ENCODE assay signal across 11 mouse cellular contexts in genomic region chr7:98694046-98694445, GRCm38 (mm10). TPM values are rescaled to one million over a fixed set of nuclear protein-coding genes. Genes with fewer than 3 reads are reported as not detected.
DNase-seq lines count a peak whose midpoint lies in the region; ATAC-seq and TF ChIP-seq lines count a peak whose summit lies in the region.
"Had no signal": no experiment of that assay in that cellular context is flagged by ENCODE, and none has a peak within 500 bp of the region (broad histone marks: within the 10 kb centered on the region; RNA-seq: fewer than 3 reads in every experiment).

No protein-coding gene starts in this region.

- no peak overlapping the region for H3K4me3 ChIP-seq in forebrain, postnatal 0 days (ENCODE audit: low read depth, low read length)
- H3K4me3 ChIP-seq in forebrain, embryonic 12.5 days (replicated peaks) = no peak overlapping the region
- no peak overlapping the region for H3K4me3 ChIP-seq in midbrain, embryonic 11.5 days (ENCODE audit: low read depth, low read length)
- no peak overlapping the region for H3K4me3 ChIP-seq in midbrain, embryonic 15.5 days
- H3K4me3 ChIP-seq: embryonic facial prominence, embryonic 15.5 days; heart, embryonic 13.5 days; lung, embryonic 15.5 days had no signal

- H3K9me3 ChIP-seq in forebrain, postnatal 0 days (ENCODE audit: low read length) = no peaks in the 10 kb centered on the region
- no peaks in the 10 kb centered on the region for H3K9me3 ChIP-seq in forebrain, embryonic 12.5 days
- H3K9me3 ChIP-seq in midbrain, embryonic 11.5 days (ENCODE audit: control insufficient read depth, low read length) = no peaks in the 10 kb centered on the region
- H3K9me3 ChIP-seq in midbrain, embryonic 15.5 days = no peaks in the 10 kb centered on the region
- H3K9me3 ChIP-seq: embryonic facial prominence, embryonic 15.5 days; heart, embryonic 13.5 days; lung, embryonic 15.5 days had no signal

- no peak for DNase-seq in forebrain, postnatal 0 days
- DNase-seq in midbrain, embryonic 11.5 days (ENCODE audit: low spot score, missing footprints) = peak; percentile 44
- peak; percentile 27 to 41 for DNase-seq in lung, postnatal 4 days
- DNase-seq in thymus, postnatal 10 days (ENCODE audit: low spot score in 2 of 2) = peak; percentile 68 to 69
- DNase-seq in cerebellum, postnatal 14 days = no peak
- DNase-seq in cerebellum, adult 11-12 months = no peak

- H3K27me3 ChIP-seq in forebrain, postnatal 0 days (ENCODE audit: insufficient read depth, low read length) = no peaks in the 10 kb centered on the region
- H3K27me3 ChIP-seq in forebrain, embryonic 12.5 days = no peaks in the 10 kb centered on the region
- H3K27me3 ChIP-seq in midbrain, embryonic 11.5 days (ENCODE audit: control insufficient read depth, insufficient read depth, low read length) = no peaks in the 10 kb centered on the region
- no peaks in the 10 kb centered on the region for H3K27me3 ChIP-seq in midbrain, embryonic 15.5 days (replicated peaks)
- H3K27me3 ChIP-seq: embryonic facial prominence, embryonic 15.5 days; heart, embryonic 13.5 days; lung, embryonic 15.5 days had no signal

- H3K4me1 ChIP-seq in forebrain, postnatal 0 days (ENCODE audit: insufficient read depth) = no peaks in the 10 kb centered on the region
- H3K4me1 ChIP-seq in forebrain, embryonic 12.5 days = peaks cover 2% of the 10 kb centered on the region
- H3K4me1 ChIP-seq in midbrain, embryonic 11.5 days (ENCODE audit: control insufficient read depth, insufficient read depth, low read length) = no peaks in the 10 kb centered on the region; the same call in 1 of the 2 replicates
- H3K4me1 ChIP-seq in midbrain, embryonic 15.5 days = no peaks in the 10 kb centered on the region

- no peak for TF ChIP-seq CTCF in forebrain, postnatal 0 days (IDR thresholded peaks at IDR 0.05; ENCODE audit: low read depth)

- H3K9ac ChIP-seq in forebrain, postnatal 0 days = no peak overlapping the region
- H3K9ac ChIP-seq in forebrain, embryonic 12.5 days = no peak overlapping the region
- H3K9ac ChIP-seq in midbrain, embryonic 11.5 days (ENCODE audit: low read length) = no peak overlapping the region
- H3K9ac ChIP-seq in midbrain, embryonic 15.5 days = no peak overlapping the region
- H3K9ac ChIP-seq: embryonic facial prominence, embryonic 15.5 days; heart, embryonic 13.5 days; lung, embryonic 15.5 days had no signal

- no peaks in the 10 kb centered on the region for H3K36me3 ChIP-seq in forebrain, postnatal 0 days (ENCODE audit: insufficient read depth)
- no peaks in the 10 kb centered on the region for H3K36me3 ChIP-seq in forebrain, embryonic 12.5 days (replicated peaks)
- H3K36me3 ChIP-seq in midbrain, embryonic 11.5 days (ENCODE audit: control insufficient read depth, insufficient read depth, low read length) = no peaks in the 10 kb centered on the region
- no peaks in the 10 kb centered on the region for H3K36me3 ChIP-seq in midbrain, embryonic 15.5 days (replicated peaks)
- H3K36me3 ChIP-seq: embryonic facial prominence, embryonic 15.5 days; heart, embryonic 13.5 days; lung, embryonic 15.5 days had no signal

- ATAC-seq in forebrain, postnatal 0 days = peak; percentile 32; the same call in 1 of the 2 replicates
- no peak for ATAC-seq in forebrain, embryonic 12.5 days (ENCODE audit: low FRiP score)
- ATAC-seq in midbrain, embryonic 11.5 days (ENCODE audit: low FRiP score) = no peak
- no peak for ATAC-seq in midbrain, embryonic 15.5 days (replicated peaks)

- H3K27ac ChIP-seq in forebrain, postnatal 0 days (ENCODE audit: low read depth, low read length) = no peak overlapping the region
- no peak overlapping the region for H3K27ac ChIP-seq in forebrain, embryonic 12.5 days
- no peak overlapping the region for H3K27ac ChIP-seq in midbrain, embryonic 11.5 days (ENCODE audit: low read depth, low read length)
- H3K27ac ChIP-seq in midbrain, embryonic 15.5 days = no peak overlapping the region
- H3K27ac ChIP-seq: embryonic facial prominence, embryonic 15.5 days; lung, embryonic 15.5 days had no signal

- 74% methylated on average over 5 of the region's 5 CpGs for WGBS in forebrain, postnatal 0 days
- WGBS in forebrain, embryonic 12.5 days = 92% methylated on average over 5 of the region's 5 CpGs
- WGBS in midbrain, embryonic 11.5 days = 82% methylated on average over 5 of the region's 5 CpGs
- WGBS in midbrain, embryonic 15.5 days = 81% methylated on average over 5 of the region's 5 CpGs

- no peak overlapping the region for H3K4me2 ChIP-seq in forebrain, postnatal 0 days (ENCODE audit: low read depth)
- no peak overlapping the region for H3K4me2 ChIP-seq in forebrain, embryonic 12.5 days
- no peak overlapping the region for H3K4me2 ChIP-seq in midbrain, embryonic 11.5 days
- H3K4me2 ChIP-seq in midbrain, embryonic 15.5 days = no peak overlapping the region
- H3K4me2 ChIP-seq: embryonic facial prominence, embryonic 15.5 days; heart, embryonic 13.5 days; lung, embryonic 15.5 days had no signal

RNA-seq across cellular contexts. Expression of gene Thap12, which starts 8.9 kb away (rescaled TPM):
- total RNA-seq in forebrain, postnatal 0 days (2014; rRNA removed) = 88.8 and 97.3 TPM in 2 replicates
- polyA plus RNA-seq in forebrain, postnatal 0 days (2015; fragmentation: Nextera tagmentation; extraction: Ambion mirVana) = 45.1 and 51.3 TPM in 2 replicates
- polyA plus RNA-seq in forebrain, embryonic 12.5 days (2016; fragmentation: Nextera tagmentation; extraction: Ambion mirVana) = 72.6 and 76.1 TPM in 2 replicates
- polyA plus RNA-seq in midbrain, embryonic 11.5 days (2014; fragmentation: Nextera tagmentation; extraction: Ambion mirVana) = 91.3 and 95.2 TPM in 2 replicates
- 44.2 and 47.1 TPM in 2 replicates for polyA plus RNA-seq in midbrain, embryonic 15.5 days (2015; fragmentation: Nextera tagmentation; extraction: Ambion mirVana)

RNA-seq across cellular contexts. Expression of gene Emsy, which starts 37.5 kb away (rescaled TPM):
- 31.9 and 52.4 TPM in 2 replicates for total RNA-seq in forebrain, postnatal 0 days (2014; rRNA removed)
- 23.9 and 26.8 TPM in 2 replicates for polyA plus RNA-seq in forebrain, postnatal 0 days (2015; fragmentation: Nextera tagmentation; extraction: Ambion mirVana)
- 39.7 and 56.7 TPM in 2 replicates for polyA plus RNA-seq in forebrain, embryonic 12.5 days (2016; fragmentation: Nextera tagmentation; extraction: Ambion mirVana)
- 65.4 and 67.9 TPM in 2 replicates for polyA plus RNA-seq in midbrain, embryonic 11.5 days (2014; fragmentation: Nextera tagmentation; extraction: Ambion mirVana)
- 34.4 and 40.8 TPM in 2 replicates for polyA plus RNA-seq in midbrain, embryonic 15.5 days (2015; fragmentation: Nextera tagmentation; extraction: Ambion mirVana)

Comparison
In these comparisons a context has a peak if more than half of its experiments do, and no peak if none do; other contexts are left out.
1. DNase-seq: peak in midbrain, embryonic 11.5 days (single experiment), lung, postnatal 4 days (2 of 2) and thymus, postnatal 10 days (2 of 2); none in forebrain, postnatal 0 days (single experiment), cerebellum, postnatal 14 days (0 of 2) and cerebellum, adult 11-12 months (single experiment).